Mouse (Mus musculus): Measurements from ENCODE around the gene Pgs1. TPM values are rescaled to one million over a fixed set of nuclear protein-coding genes. Genes with fewer than 3 reads are reported as not detected.

The Pgs1 gene
- polyA plus RNA-seq, 1 experiment = 35.6 TPM

DNA sequence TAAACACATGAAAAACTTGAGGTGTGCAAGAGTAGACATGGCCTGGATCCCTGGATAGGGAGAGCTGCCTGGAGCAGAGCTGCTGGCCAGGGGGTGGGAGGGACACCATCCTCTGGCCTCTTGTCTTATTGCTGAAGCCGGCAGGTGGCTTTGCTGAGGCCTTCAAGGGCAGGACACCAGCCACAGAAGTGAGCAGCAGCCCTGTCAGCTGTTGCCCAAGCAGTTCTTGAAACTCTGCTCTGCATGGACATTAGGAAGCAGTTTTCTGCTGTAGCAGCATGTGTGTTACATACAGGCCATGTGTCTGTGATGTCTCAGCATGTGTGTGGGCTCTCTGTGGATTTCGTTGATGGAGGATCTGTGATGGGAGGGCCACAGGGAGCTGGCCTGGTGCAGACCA, 27.2 kb downstream of the Pgs1 start:
- no peak for DNase-seq (ENCODE audit: low read depth in 1 of 2, low spot score in 2 of 2)
- 81% methylated on average over 2 of the region's 2 CpGs for WGBS
- Histone ChIP-seq H3K27ac (ENCODE audit: insufficient read depth, low read length) (no peak overlapping the region), H3K4me1 (ENCODE audit: control insufficient read depth, insufficient read depth, insufficient read length) (peaks cover 24% of the 10 kb centered on the region; the same call in 1 of the 2 replicates), H3K4me3 (ENCODE audit: extremely low read depth, insufficient read depth, insufficient read length) (no peak overlapping the region), H3K36me3 (ENCODE audit: control insufficient read depth, insufficient read depth, low read length) (peaks cover 3% of the 10 kb centered on the region; the same call in 1 of the 2 replicates), H3K27me3 (ENCODE audit: control insufficient read depth, insufficient read depth, low read length) (no peaks in the 10 kb centered on the region)
- TF ChIP-seq POLR2A (IDR thresholded peaks at IDR 0.05; ENCODE audit: low read depth, low read length) = no peak
- no peak for TF ChIP-seq CTCF (IDR thresholded peaks at IDR 0.05; ENCODE audit: extremely low read depth, insufficient read depth, insufficient read length, insufficient replicate concordance)

DNA sequence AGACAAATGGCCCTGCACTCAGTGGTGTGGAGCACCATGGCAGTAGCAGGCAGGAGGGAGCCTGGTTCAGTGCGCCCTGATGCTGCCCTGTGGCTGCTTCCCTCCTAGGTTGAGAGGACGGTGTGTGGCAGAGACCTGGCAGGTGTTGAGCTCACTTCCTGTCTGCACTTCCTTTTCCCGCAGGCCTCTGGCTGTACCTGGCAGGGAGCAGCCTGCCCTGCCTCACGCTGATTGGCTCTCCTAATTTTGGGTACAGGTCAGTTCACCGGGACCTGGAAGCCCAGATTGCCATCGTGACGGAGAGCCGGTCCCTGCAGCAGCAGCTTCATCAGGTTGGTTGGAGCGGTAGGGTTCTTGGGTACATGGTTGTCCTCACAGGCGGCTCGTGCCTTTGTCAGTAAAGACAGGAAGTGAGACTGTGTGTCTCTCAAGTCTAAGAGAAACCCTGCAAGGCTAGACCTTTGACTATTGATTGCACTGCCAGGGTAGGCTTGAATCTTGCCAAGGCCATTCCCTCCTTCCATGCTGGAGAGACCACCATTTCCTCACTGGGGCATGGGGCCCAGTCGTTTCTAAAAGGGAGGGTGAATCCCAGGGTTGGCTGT, 28.4 kb downstream of the Pgs1 start:
- Histone ChIP-seq H3K27me3 (ENCODE audit: control insufficient read depth, insufficient read depth, low read length) (no peaks in the 10 kb centered on the region), H3K27ac (ENCODE audit: insufficient read depth, low read length) (peak overlapping the region; percentile 85), H3K4me1 (ENCODE audit: control insufficient read depth, insufficient read depth, insufficient read length) (peaks cover 24% of the 10 kb centered on the region; the same call in 1 of the 2 replicates), H3K36me3 (ENCODE audit: control insufficient read depth, insufficient read depth, low read length) (peaks cover 3% of the 10 kb centered on the region; the same call in 1 of the 2 replicates), H3K4me3 (ENCODE audit: extremely low read depth, insufficient read depth, insufficient read length) (peak overlapping the region; percentile 41; the same call in 1 of the 2 replicates)
- TF ChIP-seq POLR2A (IDR thresholded peaks at IDR 0.05; ENCODE audit: low read depth, low read length) (0 out of 2 replicates have a peak, but pooled peaks have one; percentile 10), CTCF (IDR thresholded peaks at IDR 0.05; ENCODE audit: extremely low read depth, insufficient read depth, insufficient read length, insufficient replicate concordance) (no peak)
- WGBS = 36% methylated on average over 12 of the region's 12 CpGs
- DNase-seq (ENCODE audit: low read depth in 1 of 2, low spot score in 2 of 2) = peak; percentile 28 to 56

GRCm38 (mm10) chr11:118015381-118016145, 29.5 kb downstream of the Pgs1 start:
- H3K27me3 ChIP-seq (ENCODE audit: control insufficient read depth, insufficient read depth, low read length) = no peaks in the 10 kb centered on the region
- peak overlapping the region; percentile 85 for H3K27ac ChIP-seq (ENCODE audit: insufficient read depth, low read length)
- no peak for TF ChIP-seq POLR2A (IDR thresholded peaks at IDR 0.05; ENCODE audit: low read depth, low read length)
- no peak for TF ChIP-seq CTCF (IDR thresholded peaks at IDR 0.05; ENCODE audit: extremely low read depth, insufficient read depth, insufficient read length, insufficient replicate concordance)
- H3K36me3 ChIP-seq (ENCODE audit: control insufficient read depth, insufficient read depth, low read length) = peaks cover 7% of the 10 kb centered on the region; the same call in 1 of the 2 replicates
- H3K4me1 ChIP-seq (ENCODE audit: control insufficient read depth, insufficient read depth, insufficient read length) = peaks cover 24% of the 10 kb centered on the region; the same call in 1 of the 2 replicates
- H3K4me3 ChIP-seq (ENCODE audit: extremely low read depth, insufficient read depth, insufficient read length) = peak overlapping the region; percentile 29; the same call in 1 of the 2 replicates
- WGBS = 55% methylated on average over 8 of the region's 8 CpGs
- peak in 1 of 2 experiments; percentile 29 for DNase-seq (ENCODE audit: low read depth in 1 of 2, low spot score in 2 of 2)

GRCm38 (mm10) chr11:118018328-118018727, 32.2 kb downstream of the Pgs1 start:
- no peaks in the 10 kb centered on the region for H3K27me3 ChIP-seq (ENCODE audit: control insufficient read depth, insufficient read depth, low read length)
- H3K4me1 ChIP-seq (ENCODE audit: control insufficient read depth, insufficient read depth, insufficient read length) = peaks cover 24% of the 10 kb centered on the region; the same call in 1 of the 2 replicates
- WGBS = 96% methylated on average over 4 of the region's 4 CpGs
- TF ChIP-seq POLR2A (IDR thresholded peaks at IDR 0.05; ENCODE audit: low read depth, low read length) = no peak
- peak; percentile 10; the same call in 1 of the 2 replicates for TF ChIP-seq CTCF (IDR thresholded peaks at IDR 0.05; ENCODE audit: extremely low read depth, insufficient read depth, insufficient read length, insufficient replicate concordance)
- H3K36me3 ChIP-seq (ENCODE audit: control insufficient read depth, insufficient read depth, low read length) = peaks cover 13% of the 10 kb centered on the region; the same call in 1 of the 2 replicates
- no peak overlapping the region for H3K4me3 ChIP-seq (ENCODE audit: extremely low read depth, insufficient read depth, insufficient read length)
- H3K27ac ChIP-seq (ENCODE audit: insufficient read depth, low read length) = no peak overlapping the region
- no peak for DNase-seq (ENCODE audit: low read depth in 1 of 2, low spot score in 2 of 2)

- Histone ChIP-seq H3K27me3 (ENCODE audit: control insufficient read depth, insufficient read depth, low read length) (no peaks in the 10 kb centered on the region), H3K4me3 (ENCODE audit: extremely low read depth, insufficient read depth, insufficient read length) (no peak overlapping the region), H3K36me3 (ENCODE audit: control insufficient read depth, insufficient read depth, low read length) (peaks cover 26% of the 10 kb centered on the region), H3K27ac (ENCODE audit: insufficient read depth, low read length) (no peak overlapping the region), H3K4me1 (ENCODE audit: control insufficient read depth, insufficient read depth, insufficient read length) (no peaks in the 10 kb centered on the region)
- TF ChIP-seq POLR2A (IDR thresholded peaks at IDR 0.05; ENCODE audit: low read depth, low read length) (no peak), CTCF (IDR thresholded peaks at IDR 0.05; ENCODE audit: extremely low read depth, insufficient read depth, insufficient read length, insufficient replicate concordance) (peak; percentile 97)
- DNase-seq (ENCODE audit: low read depth in 1 of 2, low spot score in 2 of 2) = peak; percentile 33 to 76
- 80% methylated on average over 1 of the region's 1 CpGs for WGBS
Observed at GRCm38 (mm10) chr11:118021806-118022205, 35.7 kb downstream of the Pgs1 start.

- no peak for DNase-seq (ENCODE audit: low read depth in 1 of 2, low spot score in 2 of 2)
- Histone ChIP-seq H3K4me3 (ENCODE audit: extremely low read depth, insufficient read depth, insufficient read length) (no peak overlapping the region), H3K36me3 (ENCODE audit: control insufficient read depth, insufficient read depth, low read length) (peaks cover 23% of the 10 kb centered on the region), H3K27ac (ENCODE audit: insufficient read depth, low read length) (no peak overlapping the region), H3K27me3 (ENCODE audit: control insufficient read depth, insufficient read depth, low read length) (no peaks in the 10 kb centered on the region), H3K4me1 (ENCODE audit: control insufficient read depth, insufficient read depth, insufficient read length) (no peaks in the 10 kb centered on the region)
- WGBS = 97% methylated on average over 7 of the region's 7 CpGs
- TF ChIP-seq CTCF (IDR thresholded peaks at IDR 0.05; ENCODE audit: extremely low read depth, insufficient read depth, insufficient read length, insufficient replicate concordance) = no peak
- TF ChIP-seq POLR2A (IDR thresholded peaks at IDR 0.05; ENCODE audit: low read depth, low read length) = no peak
Observed at GRCm38 (mm10) chr11:118023475-118023874, 37.4 kb downstream of the Pgs1 start.

All from spleen, adult 2 months (tissue).